Mouse (Mus musculus) hindbrain, embryonic 15.5 days (tissue): ENCODE results near the gene Arhgef40. TPM values are rescaled to one million over a fixed set of nuclear protein-coding genes. Genes with fewer than 3 reads are reported as not detected.

Source experiments
- ATAC-seq: fragments of 200-750 bp; cut with Nextera tagmentation; 2 replicates; pipeline ENCODE4 v1.8.0; 2017; ENCODE audit warnings: low read depth, moderate number of reproducible peaks, moderate TSS enrichment; ENCODE audit not compliant: low FRiP score
- H3K27ac ChIP-seq: fragments of 300-500 bp; sonication (generic); replicated peaks from 2 replicates; pipeline ENCODE4 v1.5.1; 2015; ENCODE audit warnings: mild to moderate bottlenecking, inconsistent platforms
- H3K27me3 ChIP-seq: fragments of 300-500 bp; sonication (generic); 2 replicates; pipeline ENCODE4 v1.6.1; 2015; ENCODE audit warnings: control low read depth, inconsistent platforms
- H3K36me3 ChIP-seq: fragments of 300-500 bp; sonication (generic); 2 replicates; pipeline ENCODE4 v1.6.1; 2015; ENCODE audit warnings: control low read depth, inconsistent platforms
- H3K4me1 ChIP-seq: fragments of 300-500 bp; sonication (generic); replicated peaks from 2 replicates; pipeline ENCODE4 v1.6.1; 2015; ENCODE audit warnings: control low read depth, inconsistent platforms
- H3K4me2 ChIP-seq: fragments of 300-500 bp; sonication (generic); 2 replicates; pipeline ENCODE4 v1.6.1; 2015; ENCODE audit warnings: moderate library complexity, mild to moderate bottlenecking, inconsistent platforms
- H3K4me3 ChIP-seq: fragments of 300-500 bp; sonication (generic); 2 replicates; pipeline ENCODE4 v1.5.1; 2015; ENCODE audit warnings: mild to moderate bottlenecking, inconsistent platforms
- H3K9ac ChIP-seq: fragments of 300-500 bp; sonication (generic); 2 replicates; pipeline ENCODE4 v1.6.1; 2015; ENCODE audit warnings: inconsistent platforms
- H3K9me3 ChIP-seq: fragments of 300-500 bp; sonication (generic); 2 replicates; pipeline ENCODE4 v1.6.1; 2016; ENCODE audit warnings: control low read depth, inconsistent platforms
- WGBS: fragments of 180-500 bp; shearing (Covaris S2); methylation state at CpG from one replicate; pipeline ENCODE4 v1.1.7; 2015; 5-methylcytosine and 5-hydroxymethylcytosine counted together
- polyA plus RNA-seq: library from polyadenylated mRNA; unstranded; fragments of >200 nt; fragmentation: Nextera tagmentation; extraction: Ambion mirVana; gene quantifications from 2 replicates; pipeline ENCODE4 v1.2.1, GENCODE M21; 2015

The Arhgef40 gene
- polyA plus RNA-seq, 1 experiment from 2014 or later: 85.2 TPM

- Histone ChIP-seq H3K27me3 (no peaks in the 10 kb centered on the region), H3K36me3 (peaks cover 22% of the 10 kb centered on the region), H3K4me2 (peak overlapping the region; percentile 99), H3K4me1 (peaks cover 41% of the 10 kb centered on the region), H3K9me3 (no peaks in the 10 kb centered on the region), H3K27ac (peak overlapping the region; percentile 92), H3K4me3 (peak overlapping the region; percentile 91), H3K9ac (peak overlapping the region; percentile 76)
- ATAC-seq: peak; percentile 63
- under 1% methylated on average over 27 of the region's 27 CpGs for WGBS
Observed at GRCm38 (mm10) chr14:51985301-51986152, 1.0 kb downstream of the Arhgef40 start.

DNA sequence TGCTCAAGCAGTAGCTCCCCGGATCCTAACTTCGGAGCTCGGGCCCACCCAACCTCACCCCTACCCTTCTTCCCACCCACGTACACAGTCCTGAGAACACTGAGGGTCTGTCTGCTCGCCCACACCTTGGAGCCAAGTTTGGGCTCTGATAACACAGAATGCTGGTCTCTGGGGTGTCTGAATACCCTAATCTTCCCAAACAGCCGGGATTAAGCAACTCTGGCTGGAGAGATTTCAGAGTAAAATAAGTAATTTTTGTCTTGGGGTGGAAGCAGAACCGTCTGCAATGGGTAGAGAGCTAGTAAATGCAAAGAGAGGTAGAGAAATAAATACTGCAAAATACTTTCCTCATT, 1.6 kb downstream of the Arhgef40 start:
- no peak; the same call in 1 of the 2 replicates for ATAC-seq
- H3K27me3 ChIP-seq: no peaks in the 10 kb centered on the region
- H3K4me2 ChIP-seq: peak overlapping the region; percentile 99
- peak overlapping the region; percentile 92 for H3K27ac ChIP-seq
- peak overlapping the region; percentile 91 for H3K4me3 ChIP-seq
- H3K36me3 ChIP-seq: peaks cover 28% of the 10 kb centered on the region
- H3K4me1 ChIP-seq: peaks cover 41% of the 10 kb centered on the region
- WGBS: 2% methylated on average over 7 of the region's 7 CpGs
- H3K9me3 ChIP-seq: no peaks in the 10 kb centered on the region
- H3K9ac ChIP-seq: peak overlapping the region; percentile 76

DNA sequence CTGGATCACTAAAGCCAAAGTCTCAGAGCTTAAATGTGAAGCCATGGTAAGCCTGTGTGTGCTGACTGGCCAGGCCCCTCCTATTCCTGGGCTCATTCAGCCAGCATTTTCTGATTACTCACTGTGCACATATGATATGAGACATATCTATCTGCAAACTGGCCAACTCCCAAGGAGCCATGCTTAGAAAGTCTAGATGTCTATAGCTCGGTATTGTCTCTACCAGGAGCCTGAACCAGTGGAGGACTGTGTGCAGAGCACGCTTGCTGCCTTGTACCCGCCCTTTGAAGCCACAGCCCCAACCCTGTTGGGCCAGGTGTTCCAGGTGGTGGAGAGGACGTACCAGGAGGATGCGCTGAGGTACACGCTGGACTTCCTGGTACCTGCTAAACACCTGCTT, 2.7 kb downstream of the Arhgef40 start:
- ATAC-seq: no peak
- H3K36me3 ChIP-seq: peaks cover 37% of the 10 kb centered on the region
- no peak overlapping the region for H3K9ac ChIP-seq
- no peaks in the 10 kb centered on the region for H3K27me3 ChIP-seq
- H3K4me1 ChIP-seq: peaks cover 41% of the 10 kb centered on the region
- no peaks in the 10 kb centered on the region for H3K9me3 ChIP-seq
- WGBS: 92% methylated on average over 6 of the region's 6 CpGs
- no peak overlapping the region for H3K4me2 ChIP-seq
- no peak overlapping the region for H3K27ac ChIP-seq
- H3K4me3 ChIP-seq: no peak overlapping the region

- Histone ChIP-seq H3K27me3 (no peaks in the 10 kb centered on the region), H3K4me2 (no peak overlapping the region), H3K9ac (no peak overlapping the region), H3K4me3 (no peak overlapping the region), H3K27ac (no peak overlapping the region), H3K9me3 (no peaks in the 10 kb centered on the region), H3K4me1 (peaks cover 32% of the 10 kb centered on the region), H3K36me3 (peaks cover 45% of the 10 kb centered on the region)
- 70% methylated on average over 12 of the region's 12 CpGs for WGBS
- no peak for ATAC-seq
Observed at GRCm38 (mm10) chr14:51988731-51989130, 4.2 kb downstream of the Arhgef40 start.

- no peak overlapping the region for H3K4me2 ChIP-seq
- no peak for ATAC-seq
- H3K36me3 ChIP-seq: peaks cover 52% of the 10 kb centered on the region
- H3K27ac ChIP-seq: no peak overlapping the region
- peaks cover 27% of the 10 kb centered on the region for H3K4me1 ChIP-seq
- no peak overlapping the region for H3K4me3 ChIP-seq
- H3K9me3 ChIP-seq: no peaks in the 10 kb centered on the region
- H3K27me3 ChIP-seq: no peaks in the 10 kb centered on the region
- WGBS: 51% methylated on average over 12 of the region's 12 CpGs
- H3K9ac ChIP-seq: no peak overlapping the region
Observed at GRCm38 (mm10) chr14:51989461-51989970, 5.0 kb downstream of the Arhgef40 start.

DNA sequence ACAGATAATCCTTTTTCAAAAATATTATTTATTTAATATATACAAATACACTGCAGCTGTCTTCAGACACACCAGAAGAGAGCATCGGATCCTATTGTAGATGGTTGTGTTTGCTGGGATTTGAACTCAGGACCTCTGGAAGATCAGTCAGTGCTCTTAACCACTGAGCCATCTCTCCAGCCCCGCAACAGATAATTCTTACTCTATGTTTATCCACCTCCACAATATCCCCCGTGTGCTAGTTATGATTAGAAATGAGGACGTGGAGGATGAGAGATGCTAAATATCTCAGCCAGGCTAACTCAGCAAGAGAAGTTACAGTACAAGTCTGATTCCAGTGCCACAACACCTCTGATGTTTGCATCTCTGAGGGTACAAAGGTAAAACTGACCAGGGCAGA, 9.9 kb downstream of the Arhgef40 start:
- WGBS: 95% methylated on average over 4 of the region's 4 CpGs
- no peak for ATAC-seq
- Histone ChIP-seq H3K27me3 (no peaks in the 10 kb centered on the region), H3K36me3 (peaks cover 75% of the 10 kb centered on the region), H3K9me3 (no peaks in the 10 kb centered on the region), H3K4me2 (no peak overlapping the region), H3K4me1 (no peaks in the 10 kb centered on the region), H3K27ac (no peak overlapping the region), H3K9ac (no peak overlapping the region), H3K4me3 (no peak overlapping the region)

DNA sequence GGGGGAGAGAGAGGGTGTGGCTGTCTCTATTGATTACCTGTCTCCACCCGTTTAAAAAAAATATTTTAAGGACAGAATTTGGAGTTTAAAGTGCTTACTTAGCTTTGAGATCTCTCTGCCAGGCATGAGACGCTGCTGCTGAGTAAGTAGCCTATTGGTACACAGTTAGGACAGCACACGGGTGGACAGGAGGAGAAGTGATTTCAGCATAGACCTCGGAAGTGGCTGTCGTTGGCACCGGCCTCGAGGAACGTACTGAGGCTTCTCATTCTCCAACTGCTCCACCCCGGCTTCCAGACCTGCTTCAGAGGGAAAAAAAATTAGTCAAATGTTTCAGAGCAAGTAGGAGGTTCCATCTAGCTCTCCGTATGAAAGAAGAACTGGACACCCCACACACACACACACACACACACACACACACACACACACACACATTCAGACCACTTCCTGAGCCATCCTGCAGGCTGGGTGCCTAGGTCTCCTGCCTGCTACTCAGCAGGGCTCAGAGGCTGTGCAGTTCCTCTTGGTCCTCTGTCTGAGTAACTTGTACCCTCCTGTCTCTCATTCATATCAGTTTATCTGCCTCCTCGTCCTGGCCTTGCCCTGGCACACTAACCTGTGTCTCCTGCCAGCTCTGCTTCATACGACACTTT, 10.8 kb downstream of the Arhgef40 start:
- no peaks in the 10 kb centered on the region for H3K9me3 ChIP-seq
- no peaks in the 10 kb centered on the region for H3K4me1 ChIP-seq
- 84% methylated on average over 12 of the region's 12 CpGs for WGBS
- no peaks in the 10 kb centered on the region for H3K27me3 ChIP-seq
- no peak overlapping the region for H3K9ac ChIP-seq
- no peak for ATAC-seq
- no peak overlapping the region for H3K4me2 ChIP-seq
- no peak overlapping the region for H3K4me3 ChIP-seq
- H3K27ac ChIP-seq: no peak overlapping the region
- H3K36me3 ChIP-seq: peaks cover 77% of the 10 kb centered on the region

DNA sequence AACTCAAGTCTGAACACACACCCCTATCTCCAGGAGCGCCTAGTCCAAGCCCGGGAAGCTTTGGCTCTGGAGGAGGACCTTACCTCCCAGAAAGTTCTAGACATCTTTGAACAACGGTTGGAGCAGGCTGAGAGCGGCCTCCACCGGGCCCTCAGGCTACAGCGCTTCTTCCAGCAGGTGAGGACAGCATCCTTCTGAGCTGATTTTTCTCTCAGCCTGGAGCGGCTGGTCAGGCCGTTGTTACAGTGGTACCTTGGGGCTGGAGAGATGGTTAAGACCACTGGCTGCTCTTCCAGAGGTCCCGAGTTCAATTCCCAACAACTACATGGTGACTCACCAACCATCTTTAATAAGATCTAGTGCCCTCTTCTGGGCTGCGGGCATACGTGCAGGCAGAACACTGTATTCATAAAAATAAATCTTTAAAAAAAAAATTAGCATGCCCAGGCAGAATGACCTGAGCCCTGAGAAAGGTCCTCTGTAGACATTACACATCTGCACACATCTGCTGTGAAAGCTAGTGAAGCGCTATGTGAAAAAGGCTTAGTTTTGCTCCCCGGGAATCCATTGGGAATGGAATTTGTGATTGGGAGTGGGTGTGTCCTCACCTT, 11.8 kb downstream of the Arhgef40 start:
- no peak for ATAC-seq
- H3K4me1 ChIP-seq: no peaks in the 10 kb centered on the region
- H3K4me3 ChIP-seq: no peak overlapping the region
- H3K27me3 ChIP-seq: no peaks in the 10 kb centered on the region
- no peak overlapping the region for H3K9ac ChIP-seq
- no peak overlapping the region for H3K4me2 ChIP-seq
- H3K36me3 ChIP-seq: peaks cover 76% of the 10 kb centered on the region
- WGBS: 91% methylated on average over 13 of the region's 13 CpGs
- H3K27ac ChIP-seq: no peak overlapping the region
- no peaks in the 10 kb centered on the region for H3K9me3 ChIP-seq

- no peaks in the 10 kb centered on the region for H3K9me3 ChIP-seq
- no peaks in the 10 kb centered on the region for H3K27me3 ChIP-seq
- peak; percentile 49; the same call in 1 of the 2 replicates for ATAC-seq
- 49% methylated on average over 17 of the region's 17 CpGs for WGBS
- no peak overlapping the region for H3K4me3 ChIP-seq
- H3K4me2 ChIP-seq: no peak overlapping the region
- H3K36me3 ChIP-seq: peaks cover 74% of the 10 kb centered on the region
- H3K27ac ChIP-seq: no peak overlapping the region
- H3K4me1 ChIP-seq: no peaks in the 10 kb centered on the region
- no peak overlapping the region for H3K9ac ChIP-seq
Observed at GRCm38 (mm10) chr14:51996866-51997265, 12.3 kb downstream of the Arhgef40 start.

- no peak overlapping the region for H3K4me3 ChIP-seq
- no peaks in the 10 kb centered on the region for H3K4me1 ChIP-seq
- H3K36me3 ChIP-seq: peaks cover 74% of the 10 kb centered on the region
- 90% methylated on average over 14 of the region's 14 CpGs for WGBS
- H3K27ac ChIP-seq: no peak overlapping the region
- H3K9ac ChIP-seq: no peak overlapping the region
- H3K9me3 ChIP-seq: no peaks in the 10 kb centered on the region
- H3K4me2 ChIP-seq: no peak overlapping the region
- ATAC-seq: no peak
- no peaks in the 10 kb centered on the region for H3K27me3 ChIP-seq
Observed at GRCm38 (mm10) chr14:51997483-51997882, 13.0 kb downstream of the Arhgef40 start.

DNA sequence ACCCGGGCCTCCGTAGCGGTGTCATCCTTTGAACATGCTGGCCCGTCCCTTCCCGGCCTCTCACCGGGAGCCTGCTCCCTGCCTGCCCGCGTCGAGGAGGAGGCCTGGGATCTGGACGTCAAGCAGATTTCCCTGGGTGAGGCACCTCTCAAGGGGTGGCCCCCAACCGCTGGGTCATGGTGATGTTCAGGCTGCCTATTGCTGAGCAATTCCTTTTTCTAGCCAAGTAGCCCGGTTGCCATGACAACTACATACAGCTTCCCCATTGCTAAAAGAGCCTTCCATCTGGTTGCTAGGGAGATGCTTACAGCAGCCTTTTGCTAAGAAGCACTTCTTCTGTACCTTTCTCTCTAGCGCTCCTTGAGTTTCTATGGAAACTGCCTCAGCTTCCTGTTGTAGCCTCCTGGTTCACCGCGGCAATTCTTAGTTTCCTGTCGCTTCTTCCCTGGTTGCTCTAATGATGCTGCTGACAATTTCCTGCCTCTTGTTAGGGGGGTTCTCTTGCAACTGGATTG, 19.5 kb downstream of the Arhgef40 start:
- 4% methylated on average over 16 of the region's 16 CpGs for WGBS
- peak overlapping the region; percentile 12 for H3K4me3 ChIP-seq
- H3K9me3 ChIP-seq: no peaks in the 10 kb centered on the region
- peak overlapping the region; percentile 30 for H3K9ac ChIP-seq
- H3K27me3 ChIP-seq: no peaks in the 10 kb centered on the region
- peaks cover 40% of the 10 kb centered on the region for H3K4me1 ChIP-seq
- H3K4me2 ChIP-seq: peak overlapping the region; percentile 50
- peak; percentile 87 for ATAC-seq
- H3K36me3 ChIP-seq: peaks cover 62% of the 10 kb centered on the region
- H3K27ac ChIP-seq: peak overlapping the region; percentile 88

DNA sequence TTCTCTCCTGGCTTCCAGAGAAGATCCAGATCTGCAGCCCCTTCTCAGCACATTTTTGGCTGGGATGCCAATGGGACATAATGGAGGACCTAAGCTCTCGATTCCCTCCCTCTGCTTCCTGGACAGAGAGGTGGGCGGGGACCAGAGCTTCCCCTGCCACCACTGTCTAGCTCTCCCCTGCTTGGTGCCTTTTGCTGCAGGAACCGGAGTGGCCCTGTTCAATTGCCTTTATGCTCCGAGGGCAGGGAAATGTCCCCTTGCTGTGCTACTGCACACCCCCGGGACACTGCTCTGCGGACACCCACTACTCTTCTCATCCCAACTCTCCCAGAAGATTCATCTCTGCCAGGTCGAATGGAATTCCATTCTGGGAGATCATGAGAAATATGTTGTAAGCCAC, 20.6 kb downstream of the Arhgef40 start:
- WGBS: 56% methylated on average over 7 of the region's 7 CpGs
- peaks cover 53% of the 10 kb centered on the region for H3K36me3 ChIP-seq
- H3K4me3 ChIP-seq: no peak overlapping the region
- H3K4me1 ChIP-seq: peaks cover 51% of the 10 kb centered on the region
- no peak overlapping the region for H3K9ac ChIP-seq
- ATAC-seq: no peak
- H3K27ac ChIP-seq: peak overlapping the region; percentile 88
- H3K9me3 ChIP-seq: no peaks in the 10 kb centered on the region
- no peaks in the 10 kb centered on the region for H3K27me3 ChIP-seq
- no peak overlapping the region for H3K4me2 ChIP-seq
